Mouse (Mus musculus) bone marrow, adult 2 months (tissue): ENCODE measurements around the gene Gm20538. TPM values are rescaled to one million over a fixed set of nuclear protein-coding genes. Genes with fewer than 3 reads are reported as not detected.

Experiments
- H3K27ac ChIP-seq: fragments of 200-500 bp; 2 replicates; pipeline ENCODE4 v1.5.1; 2012; ENCODE audit warnings: low read depth, mild to moderate bottlenecking, control low read depth, inconsistent platforms, low read length; ENCODE audit not compliant: control insufficient read depth, poor library complexity, insufficient read depth
- H3K4me1 ChIP-seq: fragments of 200-500 bp; 2 replicates; pipeline ENCODE4 v1.6.1; 2011; ENCODE audit warnings: low read length; ENCODE audit not compliant: control insufficient read depth, insufficient read depth
- H3K4me3 ChIP-seq: fragments of 200-500 bp; replicated peaks from 2 replicates; pipeline ENCODE3; 2011; ENCODE audit warnings: mild to moderate bottlenecking, low read depth, low read length, control low read depth; ENCODE audit not compliant: control insufficient read depth
- CTCF ChIP-seq: fragments of 200-500 bp; IDR thresholded peaks from 2 replicates; pipeline ENCODE4 v1.5.1; 2011; ENCODE audit warnings: low read length, control low read depth; ENCODE audit not compliant: control insufficient read depth, insufficient read depth
- POLR2A ChIP-seq: fragments of 200-500 bp; IDR thresholded peaks from 2 replicates; pipeline ENCODE4 v1.6.1; 2011; ENCODE audit warnings: low read depth, mild to moderate bottlenecking, control low read depth, low read length, borderline replicate concordance; ENCODE audit not compliant: control insufficient read depth
- WGBS: fragments of 180-500 bp; shearing (Covaris S2); methylation state at CpG from one replicate; pipeline ENCODE4 v1.1.7; 2018; 5-methylcytosine and 5-hydroxymethylcytosine counted together
- polyA plus RNA-seq: library from polyadenylated mRNA; stranded (reverse); fragments of >200 nt; gene quantifications from 2 replicates; pipeline ENCODE4 v1.2.4, GENCODE M21; 2011; ENCODE audit warnings: low replicate concordance; ENCODE audit not compliant: missing spikeins, insufficient read depth, insufficient read length

Gene Gm20538
- polyA plus RNA-seq: 9.8 TPM in 1 of 2 replicates, not detected in the other

GRCm38 (mm10) chr19:44552731-44553130 is at the start of gene Gm20538:
Gene Gm20538 (minus strand): TSS chr19:44552831.
- no peak within 1 kb of the TSS for H3K27ac ChIP-seq
- H3K4me3 ChIP-seq: no peak within 1 kb of the TSS
- no peak for TF ChIP-seq CTCF
- no peak for TF ChIP-seq POLR2A
- 88% methylated on average over 4 of the region's 4 CpGs for WGBS
- no peaks in the 10 kb centered on the region for H3K4me1 ChIP-seq

- 88% methylated on average over 14 of the region's 14 CpGs for WGBS
- Histone ChIP-seq H3K27ac (no peak overlapping the region), H3K4me1 (peaks cover 2% of the 10 kb centered on the region; the same call in 1 of the 2 replicates), H3K4me3 (no peak overlapping the region)
- no peak for TF ChIP-seq CTCF
- no peak for TF ChIP-seq POLR2A
These were observed 41.5 kb upstream of the Gm20538 start for GRCm38 (mm10) chr19:44594180-44594579.

GRCm38 (mm10) chr19:44591638-44592037 is 39.0 kb upstream of the Gm20538 start:
- TF ChIP-seq POLR2A: no peak
- WGBS: 47% methylated on average over 6 of the region's 6 CpGs
- Histone ChIP-seq H3K27ac (no peak overlapping the region), H3K4me3 (no peak overlapping the region), H3K4me1 (peaks cover 2% of the 10 kb centered on the region; the same call in 1 of the 2 replicates)

GRCm38 (mm10) chr19:44590992-44591391 is 38.4 kb upstream of the Gm20538 start:
- TF ChIP-seq CTCF: no peak
- no peak for TF ChIP-seq POLR2A
- no peak overlapping the region for H3K27ac ChIP-seq
- WGBS: 31% methylated on average over 18 of the region's 18 CpGs
- no peak overlapping the region for H3K4me3 ChIP-seq
- H3K4me1 ChIP-seq: peaks cover 2% of the 10 kb centered on the region; the same call in 1 of the 2 replicates

- Histone ChIP-seq H3K4me3 (no peak overlapping the region), H3K27ac (no peak overlapping the region), H3K4me1 (peaks cover 2% of the 10 kb centered on the region; the same call in 1 of the 2 replicates)
- WGBS: 70% methylated on average over 7 of the region's 7 CpGs
- no peak for TF ChIP-seq CTCF
- no peak for TF ChIP-seq POLR2A
These were observed 37.1 kb upstream of the Gm20538 start for GRCm38 (mm10) chr19:44589591-44590223.

GRCm38 (mm10) chr19:44588036-44588435 is 35.4 kb upstream of the Gm20538 start:
- TF ChIP-seq POLR2A: no peak
- no peak for TF ChIP-seq CTCF
- no peak overlapping the region for H3K4me3 ChIP-seq
- peaks cover 2% of the 10 kb centered on the region; the same call in 1 of the 2 replicates for H3K4me1 ChIP-seq
- no peak overlapping the region for H3K27ac ChIP-seq
- 46% methylated on average over 4 of the region's 4 CpGs for WGBS

- H3K4me1 ChIP-seq: peaks cover 2% of the 10 kb centered on the region; the same call in 1 of the 2 replicates
- TF ChIP-seq POLR2A (no peak), CTCF (peak; percentile 100)
- no peak overlapping the region for H3K4me3 ChIP-seq
- H3K27ac ChIP-seq: no peak overlapping the region
- 36% methylated on average over 9 of the region's 9 CpGs for WGBS
These were observed 30.1 kb upstream of the Gm20538 start for GRCm38 (mm10) chr19:44582638-44583309.

- Histone ChIP-seq H3K27ac (no peak overlapping the region), H3K4me1 (peaks cover 4% of the 10 kb centered on the region), H3K4me3 (no peak overlapping the region)
- whole genome bisulfite sequencing: 80% methylated on average over 10 of the region's 10 CpGs
- TF ChIP-seq CTCF: no peak
- TF ChIP-seq POLR2A: no peak
These were observed 29.5 kb upstream of the Gm20538 start for GRCm38 (mm10) chr19:44582103-44582502.

GRCm38 (mm10) chr19:44578038-44578437 is 25.4 kb upstream of the Gm20538 start:
- no peak for TF ChIP-seq CTCF
- no peak for TF ChIP-seq POLR2A
- Histone ChIP-seq H3K27ac (no peak overlapping the region), H3K4me1 (peaks cover 4% of the 10 kb centered on the region), H3K4me3 (no peak overlapping the region)
- WGBS: 0% methylated on average over 1 of the region's 1 CpGs
